Mouse (Mus musculus) cerebellum, adult 9-10 months (tissue): Measurements from ENCODE around the gene Eif1b.
"Not testable (repeated sequence)": the region's sequence is repeated elsewhere in the genome, so short reads cannot be mapped to it uniquely, and the experiment has no call there.

Experiments used
- DNase-seq: peaks from one replicate; pipeline ENCODE4 v3.0.0; 2022

Eif1b gene

DNA sequence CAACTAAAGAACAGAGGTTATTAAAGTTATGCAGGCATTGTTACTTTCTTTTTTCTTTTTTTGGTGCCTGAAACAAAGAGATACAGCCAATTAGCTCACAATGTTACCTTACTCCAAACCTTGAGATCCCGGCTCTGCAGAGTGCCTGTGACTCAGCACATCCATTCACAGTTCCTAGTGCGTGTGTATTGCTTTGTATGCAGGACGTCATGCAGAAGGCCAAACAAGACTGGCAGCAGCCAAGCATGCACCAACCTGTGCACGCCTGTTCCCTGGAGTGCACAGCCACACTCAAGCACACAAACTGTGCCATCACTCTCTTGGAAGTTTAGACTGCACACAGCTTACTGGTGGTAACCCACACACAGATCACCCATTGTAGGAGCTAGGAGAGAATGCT is 35.2 kb downstream of the Eif1b start:
- DNase-seq, result no peak

DNA sequence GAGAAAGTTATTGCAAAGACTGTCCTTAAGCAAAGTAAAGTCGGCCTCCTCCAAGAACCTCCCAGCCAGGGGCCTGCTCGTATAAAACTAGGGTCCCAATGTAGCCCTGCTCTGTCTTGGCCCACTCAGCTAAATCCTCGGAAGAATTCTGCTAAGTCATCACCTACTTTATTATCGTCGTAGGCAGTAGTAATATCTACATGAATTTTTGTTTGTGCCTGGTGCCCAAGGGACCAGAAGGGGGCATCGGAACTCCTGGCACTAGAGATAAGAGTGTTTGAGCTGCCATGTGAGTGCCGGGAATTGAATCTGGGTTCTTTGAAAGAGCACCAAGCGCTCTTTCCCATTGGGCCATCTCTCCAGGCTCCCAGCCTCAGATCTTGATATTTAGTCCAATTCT is 35.9 kb downstream of the Eif1b start:
- no peak for DNase-seq

DNA sequence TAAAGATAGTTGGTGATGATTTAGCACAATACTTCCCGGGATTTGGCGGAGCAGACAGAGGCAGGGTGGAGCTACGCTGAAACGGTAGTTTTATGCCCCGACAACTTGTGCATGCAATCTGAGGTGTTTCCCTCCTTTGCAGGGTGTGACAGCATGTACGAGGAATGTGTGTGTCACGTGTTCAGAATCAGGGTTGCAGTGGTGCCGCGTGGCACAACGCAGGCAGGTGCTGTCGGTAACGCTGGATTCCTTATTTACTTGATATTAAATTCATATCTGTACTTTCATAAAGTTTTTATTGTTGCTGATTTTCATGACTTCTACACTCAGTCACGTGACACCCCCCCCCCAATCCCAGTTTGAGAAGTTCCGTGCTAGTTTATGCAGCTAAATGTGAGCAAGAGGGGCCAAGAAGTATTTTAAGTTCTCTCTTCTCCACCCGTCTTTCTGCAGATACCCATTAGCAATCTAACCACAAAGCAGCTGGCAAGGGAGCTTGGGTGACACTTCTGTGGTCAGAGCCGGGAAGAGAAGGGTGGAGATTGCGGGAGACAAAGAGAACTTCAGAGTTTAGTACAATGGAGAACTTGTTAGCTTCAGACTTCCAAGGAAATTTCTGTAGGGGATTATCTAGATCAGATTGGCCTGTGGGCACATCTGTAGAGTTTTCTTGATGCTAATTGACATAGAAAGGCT is 36.9 kb downstream of the Eif1b start:
- no peak for DNase-seq

DNA sequence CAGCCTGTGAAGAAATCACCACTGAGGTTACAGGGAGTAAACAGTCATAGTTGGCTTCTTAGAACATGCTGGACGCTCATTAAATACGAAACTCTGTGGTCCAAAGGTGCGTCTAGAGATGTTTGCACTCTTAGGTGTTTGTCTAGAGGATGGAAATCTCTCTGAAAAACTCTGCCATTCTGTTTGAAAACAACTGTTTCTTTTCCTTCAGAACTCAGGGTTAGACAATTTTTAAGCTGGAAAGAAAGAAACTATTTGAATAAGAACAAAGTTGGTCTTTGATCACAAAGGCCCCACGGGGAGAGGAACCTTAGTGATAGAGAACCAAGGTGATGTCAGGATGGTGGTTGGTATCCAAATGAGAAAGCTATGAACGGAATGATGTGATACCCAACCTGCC is 38.4 kb downstream of the Eif1b start:
- no peak for DNase-seq

DNA sequence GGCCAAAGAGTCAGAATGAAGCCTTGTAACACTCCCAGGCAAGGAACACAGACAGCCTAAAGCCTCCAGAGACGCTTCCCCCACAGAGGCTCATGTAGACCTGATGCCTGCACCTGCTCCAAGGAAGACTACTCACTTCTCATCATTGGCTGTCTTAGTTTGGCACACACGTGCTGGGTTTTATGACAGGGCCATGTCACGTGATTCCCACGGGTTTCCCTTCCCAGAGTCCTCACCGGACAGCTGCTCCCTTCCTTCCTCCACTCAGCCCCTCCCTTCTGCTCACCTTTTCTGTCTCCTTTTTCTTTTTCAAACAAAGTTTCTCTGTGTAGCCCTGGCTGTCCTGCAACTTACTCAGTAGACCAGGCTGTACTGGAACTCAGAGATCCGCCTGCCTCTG is 40.0 kb downstream of the Eif1b start:
- DNase-seq, result no peak

DNA sequence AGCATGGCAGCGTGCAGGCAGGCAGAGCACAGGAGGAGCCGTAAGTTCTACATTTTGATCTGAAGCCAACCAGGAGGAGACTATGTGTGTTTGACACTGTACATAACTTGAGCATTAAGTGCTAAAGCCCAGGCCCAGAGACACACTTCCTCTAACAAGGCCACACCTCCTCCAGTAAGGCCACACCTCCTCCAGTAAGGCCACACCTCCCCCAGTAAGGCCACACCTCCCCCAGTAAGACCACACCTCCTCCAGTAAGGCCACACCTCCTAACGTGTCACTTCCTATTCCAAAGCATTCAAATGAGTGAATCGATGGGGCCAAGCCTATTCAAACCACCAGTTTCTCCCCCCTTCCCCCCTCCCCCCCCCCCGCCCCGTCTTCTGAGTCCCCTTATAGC is 40.7 kb downstream of the Eif1b start:
- DNase-seq, result no peak

DNA sequence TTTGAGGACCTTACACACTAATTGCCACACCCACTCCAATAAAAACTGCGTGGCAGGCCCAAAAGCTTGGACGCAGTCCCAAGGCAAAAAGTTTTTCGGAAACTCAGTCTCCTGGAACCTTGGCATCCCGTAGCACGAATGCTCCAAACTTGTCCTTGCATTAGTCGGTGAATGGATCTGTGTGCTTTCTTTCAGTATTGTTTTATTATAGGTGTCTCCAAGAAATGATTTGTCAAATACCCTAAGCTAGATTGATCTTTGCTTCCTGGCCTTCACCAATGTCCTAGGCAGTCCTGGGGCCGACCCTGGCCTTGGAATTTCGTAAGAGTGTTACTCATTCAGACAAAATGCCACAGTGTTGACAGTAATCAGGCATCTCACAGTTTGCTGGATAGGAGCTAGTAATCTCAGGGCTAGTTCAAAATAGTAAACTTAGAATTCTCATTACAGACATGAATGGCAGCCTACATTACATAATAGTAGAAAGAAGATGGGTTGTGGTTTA is 41.5 kb downstream of the Eif1b start:
- DNase-seq, result not testable (repeated sequence)

DNA sequence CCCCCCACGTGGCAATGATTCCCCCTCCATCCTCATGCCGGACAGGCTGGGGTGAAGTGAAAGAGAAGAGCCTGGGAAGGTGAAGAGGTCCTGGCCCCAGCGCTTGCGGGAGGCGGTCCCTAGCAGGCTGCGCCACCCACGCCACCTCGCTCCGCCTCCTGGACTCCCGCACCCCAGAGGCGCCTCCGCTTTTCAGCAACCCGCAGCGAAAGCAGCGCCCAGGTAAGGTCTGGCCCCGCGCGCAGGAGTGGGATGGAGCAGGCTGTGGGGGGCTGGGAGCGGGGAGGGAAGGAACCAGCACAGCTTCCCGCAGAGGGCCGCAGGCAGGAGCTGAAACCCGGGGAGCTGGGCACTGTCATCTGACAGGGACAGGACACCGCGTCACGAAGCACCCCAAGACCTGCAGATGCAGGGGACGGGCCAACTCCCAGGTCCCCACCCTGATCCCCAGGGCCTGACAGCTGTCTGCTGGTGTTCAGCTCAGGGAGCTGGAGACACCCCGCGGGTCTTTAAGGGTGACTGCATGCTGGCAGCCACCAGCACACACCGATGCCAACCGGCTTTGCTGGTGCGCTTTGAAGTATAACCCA is 47.7 kb downstream of the Eif1b start, which contains the start of gene Entpd3:
TSS of gene Entpd3 (plus strand) at position 157 of the 590 bp plus-strand sequence.
- DNase-seq, result no peak

DNA sequence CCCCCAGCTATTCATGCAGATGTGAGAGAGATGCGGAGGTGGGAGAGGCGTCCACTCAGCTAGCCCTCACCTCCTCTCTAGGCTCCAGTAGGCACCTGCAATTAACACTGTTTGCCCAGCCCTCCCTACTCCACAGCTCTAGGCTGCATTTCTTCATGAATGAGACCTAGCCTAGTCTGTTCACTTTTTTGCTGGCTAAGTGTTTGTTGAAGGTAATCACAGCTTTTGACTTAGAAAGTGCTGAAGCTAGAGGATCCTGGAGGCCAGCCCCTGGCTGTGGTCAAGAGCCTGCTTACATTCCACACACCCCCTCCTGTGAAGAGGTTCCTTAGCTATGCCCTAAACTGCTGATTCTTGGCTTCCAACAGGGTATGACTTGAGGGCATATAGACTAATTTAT is 49.4 kb downstream of the Eif1b start:
- no peak for DNase-seq

DNA sequence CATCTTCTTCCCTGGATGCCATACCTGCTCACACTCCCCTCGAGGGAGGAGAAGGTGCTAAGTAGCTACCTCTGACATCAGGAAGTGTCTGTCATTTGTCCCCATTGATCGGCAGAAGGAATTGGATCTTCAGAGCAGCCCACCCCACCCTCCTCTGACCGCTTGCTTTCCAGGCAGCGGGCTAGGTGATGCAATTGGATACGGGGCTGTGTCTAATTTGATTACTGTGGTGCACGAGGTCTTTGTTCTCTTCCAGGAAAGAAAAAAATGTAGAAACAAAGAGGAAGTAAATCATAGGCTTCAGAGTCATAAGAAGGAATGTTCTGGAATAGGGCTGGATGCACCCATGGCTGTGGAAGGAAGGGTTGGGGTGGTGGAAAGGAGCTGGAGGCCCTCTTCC is 50.2 kb downstream of the Eif1b start:
- no peak for DNase-seq
